Mouse (Mus musculus) naive thymus-derived CD4-positive, alpha-beta T cell, adult 2 months (primary cell): ENCODE results near the gene Kdm2a.
"Not testable (repeated sequence)": the region's sequence is repeated elsewhere in the genome, so short reads cannot be mapped to it uniquely, and the experiment has no call there.

Experiments used
- DNase-seq: peaks from one replicate; pipeline ENCODE4 v3.0.0-alpha.2; 2011; ENCODE audit warnings: low read depth

Gene Kdm2a

GRCm38 (mm10) chr19:4414631-4415030 lies 16.5 kb upstream of the Kdm2a start:
- DNase-seq, result no peak

- DNase-seq, result no peak
Measured at GRCm38 (mm10) chr19:4409062-4409461, 11.0 kb upstream of the Kdm2a start.

- no peak for DNase-seq
Measured at GRCm38 (mm10) chr19:4404840-4405239, 6.8 kb upstream of the Kdm2a start.

- no peak for DNase-seq
Measured at GRCm38 (mm10) chr19:4398959-4399358, 874 bp upstream of the Kdm2a start.

- DNase-seq, result no peak
Measured at GRCm38 (mm10) chr19:4398630-4398948, 504 bp upstream of the Kdm2a start.

- DNase-seq, result peak; percentile 99
Measured at GRCm38 (mm10) chr19:4396998-4397797, 887 bp downstream of the Kdm2a start.

- DNase-seq, result no peak
Measured at GRCm38 (mm10) chr19:4396081-4396997, 1.7 kb downstream of the Kdm2a start.

GRCm38 (mm10) chr19:4387276-4387675 lies 10.8 kb downstream of the Kdm2a start:
- no peak for DNase-seq

- DNase-seq, result no peak
Measured at GRCm38 (mm10) chr19:4385026-4385425, 13.1 kb downstream of the Kdm2a start.

GRCm38 (mm10) chr19:4384322-4384721 lies 13.8 kb downstream of the Kdm2a start:
- peak; percentile 44 for DNase-seq

GRCm38 (mm10) chr19:4383306-4383705 lies 14.8 kb downstream of the Kdm2a start:
- no peak for DNase-seq

- not testable (repeated sequence) for DNase-seq
Measured at GRCm38 (mm10) chr19:4382303-4382702, 15.8 kb downstream of the Kdm2a start.

GRCm38 (mm10) chr19:4370656-4371055 lies 27.4 kb downstream of the Kdm2a start:
- no peak for DNase-seq

GRCm38 (mm10) chr19:4370254-4370653 lies 27.8 kb downstream of the Kdm2a start:
- DNase-seq, result no peak

GRCm38 (mm10) chr19:4349455-4349854 lies 48.6 kb downstream of the Kdm2a start:
- no peak for DNase-seq

- no peak for DNase-seq
Measured at GRCm38 (mm10) chr19:4346479-4346878, 51.6 kb downstream of the Kdm2a start.

GRCm38 (mm10) chr19:4338162-4338561 lies 59.9 kb downstream of the Kdm2a start:
- peak; percentile 90 for DNase-seq

- DNase-seq, result peak; percentile 90
Measured at GRCm38 (mm10) chr19:4333791-4334190, 64.3 kb downstream of the Kdm2a start.

- DNase-seq, result no peak
Measured at GRCm38 (mm10) chr19:4333100-4333775, 64.8 kb downstream of the Kdm2a start.

- peak; percentile 77 for DNase-seq
Measured at GRCm38 (mm10) chr19:4332653-4333052, 65.4 kb downstream of the Kdm2a start.

GRCm38 (mm10) chr19:4331273-4331672 lies 66.8 kb downstream of the Kdm2a start:
- no peak for DNase-seq

- no peak for DNase-seq
Measured at GRCm38 (mm10) chr19:4330603-4331002, 67.5 kb downstream of the Kdm2a start.
